Mouse (Mus musculus): ENCODE results near the gene Rtn1.

GRCm38 (mm10) chr12:72315732-72316465 is 93.0 kb downstream of the Rtn1 start:
- no peak for TF ChIP-seq POLR2A (IDR thresholded peaks at IDR 0.05; ENCODE audit: low read depth, low read length)
- no peak for TF ChIP-seq CTCF (IDR thresholded peaks at IDR 0.05; ENCODE audit: extremely low read depth, insufficient read length, insufficient replicate concordance, low read depth, low read length)

All from small intestine, adult 2 months (tissue).